Mouse (Mus musculus) gastrocnemius, postnatal 25 days (tissue): ENCODE results near the gene Dydc1. TPM values are rescaled to one million over a fixed set of nuclear protein-coding genes. Genes with fewer than 3 reads are reported as not detected.

Experiments
- DNase-seq: peaks from one replicate; pipeline ENCODE4 v3.0.0; 2022
- total RNA-seq, 2 experiments: library from RNA; stranded (reverse); gene quantifications; 1 replicate in 1 of 2; 2 replicates in 1 of 2; pipeline ENCODE4 v1.2.3; 2021

Dydc1 gene
- total RNA-seq, 2 experiments from 2014 or later: not detected

- no peak for DNase-seq
Measured at GRCm38 (mm10) chr14:41100712-41101111, 28.0 kb downstream of the Dydc1 start.

GRCm38 (mm10) chr14:41101242-41101641 is 28.5 kb downstream of the Dydc1 start:
- no peak for DNase-seq

GRCm38 (mm10) chr14:41102269-41102668 is 29.6 kb downstream of the Dydc1 start:
- DNase-seq: no peak

GRCm38 (mm10) chr14:41104853-41105444 is 32.2 kb downstream of the Dydc1 start, which contains the start of gene Mat1a:
Mat1a (plus strand) TSS chr14:41105035.
- no peak for DNase-seq

- no peak for DNase-seq
Measured at GRCm38 (mm10) chr14:41111031-41111668, 38.4 kb downstream of the Dydc1 start.

- no peak for DNase-seq
Measured at GRCm38 (mm10) chr14:41112944-41113343, 40.2 kb downstream of the Dydc1 start.

- no peak for DNase-seq
Measured at GRCm38 (mm10) chr14:41116271-41116670, 43.6 kb downstream of the Dydc1 start.

- no peak for DNase-seq
Measured at GRCm38 (mm10) chr14:41124683-41125082, 52.0 kb downstream of the Dydc1 start.

- no peak for DNase-seq
Measured at GRCm38 (mm10) chr14:41127997-41128396, 55.3 kb downstream of the Dydc1 start.

GRCm38 (mm10) chr14:41131540-41131939 is 58.8 kb downstream of the Dydc1 start, which contains the start of gene Sftpa1:
Sftpa1 (plus strand) TSS chr14:41131782.
- no peak for DNase-seq

- no peak for DNase-seq
Measured at GRCm38 (mm10) chr14:41137006-41137405, 64.3 kb downstream of the Dydc1 start.

- no peak for DNase-seq
Measured at GRCm38 (mm10) chr14:41140686-41141085, 68.0 kb downstream of the Dydc1 start.

Other genes with a start within 250 kb of the Dydc1 start
- under 1 TPM; 0.13 to 0.72 TPM for gene Sh2d4b, start 179.6 kb upstream of the Dydc1 start, total RNA-seq
- 10 to 100 TPM; 10.4 to 12.3 TPM for gene Tspan14, start 106.1 kb upstream of the Dydc1 start, total RNA-seq
- 10 to 100 TPM; 15.6 to 18.9 TPM for gene Fam213a, start 59.1 kb upstream of the Dydc1 start, total RNA-seq
- gene Dydc2, start 3.7 kb upstream of the Dydc1 start, total RNA-seq: not detected
- gene Mat1a, start 32.1 kb downstream of the Dydc1 start, total RNA-seq: not detected
- not detected for gene Sftpa1, start 58.9 kb downstream of the Dydc1 start, total RNA-seq
- not detected for gene Mbl1, start 78.5 kb downstream of the Dydc1 start, total RNA-seq
- not detected for gene Sftpd, start 112.2 kb downstream of the Dydc1 start, total RNA-seq
- gene Gm2832, start 205.9 kb downstream of the Dydc1 start, total RNA-seq: not detected